Mouse (Mus musculus) adrenal gland, postnatal 36 days (tissue): ENCODE measurements around the gene Kat7. TPM values are rescaled to one million over a fixed set of nuclear protein-coding genes. Genes with fewer than 3 reads are reported as not detected.

Source experiments
- DNase-seq, 2 experiments: peaks; one replicate each; pipeline ENCODE4 v3.0.0; 2021; ENCODE audit warnings: mixed read lengths in 1 of 2
- long read RNA-seq, 2 experiments: library from polyadenylated mRNA; stranded (forward); transcript quantifications; one replicate each; pipeline ENCODE4 v2.0.0; 2021; ENCODE audit warnings: borderline sequencing depth in 2 of 2
- total RNA-seq, 2 experiments: library from RNA; stranded (reverse); gene quantifications; 2 replicates each; pipeline ENCODE4 v1.2.3; 2021

The Kat7 gene
- 10 to 100 TPM; 48.5 to 51.9 TPM for total RNA-seq
- long read RNA-seq, experiment 1, transcript Kat7-204 (14 exons, 3,470 nt): major isoform, 7 of 23 reads
- long read RNA-seq, experiment 1, transcript Kat7-205 (15 exons, 3,560 nt): major isoform, 7 of 23 reads
- long read RNA-seq, experiment 1, partial matches to known transcripts: 4 of 23 reads
- long read RNA-seq, experiment 1, other reads (novel, unspliced or antisense): 5 of 23 reads
- long read RNA-seq, experiment 2, transcript Kat7-205 (15 exons, 3,560 nt): major isoform, 5 of 6 reads
- long read RNA-seq, experiment 2, partial matches to known transcripts: 0 of 6 reads
- long read RNA-seq, experiment 2, other reads (novel, unspliced or antisense): 1 of 6 reads

DNA sequence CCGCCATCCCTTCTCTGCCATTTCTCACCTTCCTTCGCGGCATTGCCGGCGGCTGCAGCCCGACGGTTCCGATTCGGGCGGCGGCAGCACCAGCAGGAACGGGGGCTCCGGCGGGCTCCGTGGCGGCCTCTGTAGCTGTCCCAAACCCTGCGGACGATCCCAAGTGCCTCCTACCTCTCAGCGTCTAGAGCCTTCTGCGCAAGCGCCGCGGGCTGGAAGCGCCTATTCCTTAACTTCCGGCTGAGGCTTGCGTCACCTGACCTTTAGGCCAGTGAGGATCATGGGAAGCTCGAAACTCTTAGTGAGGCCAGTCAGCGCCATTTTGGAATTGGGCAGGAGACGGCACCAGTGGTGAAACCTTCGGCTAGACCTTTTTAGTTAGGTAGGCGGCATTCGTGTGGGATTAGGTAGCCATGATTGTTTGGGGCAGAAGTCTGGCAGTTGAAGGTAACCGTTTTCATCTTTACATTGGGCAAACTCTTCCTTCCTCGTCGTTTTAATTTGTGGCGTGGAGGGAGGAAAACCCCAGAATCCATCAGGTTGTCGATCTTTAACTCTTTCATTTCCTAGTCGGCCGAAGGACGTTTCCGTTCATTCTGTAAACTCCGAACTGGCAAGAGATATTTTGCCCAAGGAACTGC, at the start of gene Kat7:
Kat7 (minus strand) TSS at position 240 of the 641 bp plus-strand sequence.
- DNase-seq: peak; percentile 98

DNA sequence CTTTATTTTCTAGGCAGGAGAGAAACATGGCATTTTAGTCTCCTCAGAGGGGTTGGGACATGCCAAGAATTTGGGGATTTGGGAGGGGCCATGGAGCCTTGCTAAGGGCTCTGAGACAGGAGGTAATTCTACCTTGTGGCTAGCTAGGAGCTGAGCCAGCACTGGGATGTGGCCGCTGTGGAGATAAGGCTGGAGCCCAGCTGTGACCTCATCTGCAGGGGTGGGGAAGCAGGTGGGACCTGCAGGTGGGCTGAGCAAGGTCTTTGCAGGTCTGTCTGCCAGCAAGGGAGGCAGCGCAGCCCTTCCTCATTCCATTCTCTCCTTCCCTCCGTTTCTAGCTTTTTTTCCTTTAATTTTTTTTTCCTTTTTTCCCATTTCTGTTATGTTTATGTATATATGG, 48.2 kb upstream of the Kat7 start:
- DNase-seq: no peak

DNA sequence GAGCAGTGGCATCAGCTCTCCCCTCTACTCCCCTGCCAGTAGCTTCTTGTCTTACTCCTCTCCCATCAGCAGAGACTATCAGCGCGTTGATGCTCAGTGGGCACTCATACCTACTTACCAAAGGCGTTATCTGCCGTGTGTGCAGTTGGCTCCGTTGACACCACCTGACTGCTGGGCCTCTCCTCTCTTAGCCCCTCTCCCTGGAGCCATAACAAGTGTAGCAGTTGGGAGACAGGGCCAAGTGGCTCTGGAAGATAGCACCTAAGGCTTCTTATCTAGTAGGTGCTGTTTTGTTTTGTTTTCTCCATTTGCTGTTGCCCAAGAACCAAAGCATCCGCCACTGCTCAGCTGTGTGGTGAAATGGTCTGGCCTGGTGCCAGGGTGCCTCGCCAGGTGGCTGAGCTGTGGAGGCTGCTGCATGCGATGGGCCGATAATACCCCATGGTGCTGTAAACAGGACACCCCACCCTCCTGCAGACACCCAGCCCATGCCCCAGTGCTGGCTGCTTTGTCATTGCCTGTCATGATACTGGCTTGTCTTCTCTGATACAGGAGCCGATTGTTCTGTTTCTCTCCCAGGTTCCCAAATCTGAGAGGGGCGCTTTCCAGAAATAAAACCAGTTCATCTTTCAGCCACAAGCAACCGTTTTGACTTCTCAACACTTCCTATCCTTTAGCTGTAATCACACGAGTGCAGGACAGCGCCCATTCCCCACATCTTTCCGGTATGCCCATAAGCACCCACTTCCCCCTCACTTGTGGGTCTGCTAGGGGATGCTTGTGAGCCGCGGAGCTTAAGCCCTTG, 46.6 kb upstream of the Kat7 start:
- peak; percentile 30 to 72 for DNase-seq

DNA sequence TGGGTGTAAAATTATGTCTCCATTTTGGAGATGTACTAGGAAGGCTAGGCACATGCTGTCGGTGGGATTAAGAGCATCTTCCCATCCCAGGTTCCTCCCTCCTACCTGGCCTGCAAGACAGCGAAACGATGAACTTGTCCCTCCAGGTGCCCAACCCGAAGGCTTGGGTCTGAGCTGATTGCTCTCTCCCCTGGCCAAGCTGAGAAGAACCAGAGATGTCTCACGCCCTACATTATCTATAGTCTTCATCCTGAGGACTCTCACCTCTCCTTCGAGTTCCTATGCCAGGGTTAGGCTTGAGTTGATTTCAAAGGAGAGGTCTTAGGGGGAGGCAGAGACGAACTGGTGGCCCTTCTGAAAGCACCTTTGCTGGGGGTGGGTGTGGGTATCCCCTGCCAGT, 46.0 kb upstream of the Kat7 start:
- DNase-seq: no peak

DNA sequence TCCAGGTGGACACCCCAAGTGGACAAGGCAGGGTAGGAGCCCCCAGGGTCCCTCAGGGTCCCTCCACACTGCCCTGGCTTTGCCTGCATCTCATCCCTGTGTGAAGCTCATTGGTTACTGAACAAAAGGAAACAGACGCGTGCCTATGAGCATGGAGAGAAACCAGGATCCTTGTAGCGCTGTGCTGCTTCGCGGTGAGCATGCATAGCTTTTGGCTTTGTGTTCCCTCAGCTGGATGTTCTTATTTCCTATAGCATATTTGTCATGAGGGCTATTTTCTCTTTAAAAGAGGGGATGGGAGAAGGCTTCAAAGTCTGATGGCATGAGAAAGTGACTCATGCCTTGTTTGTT, 45.6 kb upstream of the Kat7 start:
- DNase-seq: no peak

DNA sequence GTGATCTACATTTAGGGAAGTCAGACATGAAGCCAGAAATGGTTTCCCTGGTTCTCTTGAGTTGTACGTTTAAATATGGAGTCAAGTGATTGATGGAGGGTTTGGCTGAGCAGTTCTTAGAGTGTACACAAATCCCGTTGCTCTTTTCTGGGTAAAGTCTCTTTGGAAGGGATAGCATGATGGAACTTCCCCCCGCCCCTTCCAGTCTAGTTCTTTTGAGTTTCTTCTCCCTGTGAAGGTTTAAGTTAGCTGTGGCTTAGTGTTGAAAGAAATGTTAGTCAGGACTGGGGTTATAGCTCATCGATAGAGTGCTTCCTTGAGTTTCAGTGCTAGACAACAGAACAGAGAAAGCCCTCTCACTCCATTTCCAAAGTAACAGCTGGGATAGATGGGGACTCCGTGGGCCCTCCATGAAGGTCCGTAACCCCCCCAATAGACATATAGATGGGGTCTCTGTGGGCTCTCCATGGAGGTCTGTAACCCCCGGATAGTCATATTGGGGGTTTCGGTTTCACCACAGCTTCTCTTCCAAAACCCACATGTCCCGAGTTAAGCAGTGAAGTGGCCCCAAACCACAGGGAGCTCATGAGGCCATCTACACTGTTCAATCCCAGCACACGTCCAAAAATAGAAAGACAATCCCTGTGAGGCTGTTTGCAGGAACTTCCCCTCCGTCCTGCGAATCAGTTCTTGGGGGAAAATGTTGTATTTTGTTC, 45.1 kb upstream of the Kat7 start:
- no peak for DNase-seq

DNA sequence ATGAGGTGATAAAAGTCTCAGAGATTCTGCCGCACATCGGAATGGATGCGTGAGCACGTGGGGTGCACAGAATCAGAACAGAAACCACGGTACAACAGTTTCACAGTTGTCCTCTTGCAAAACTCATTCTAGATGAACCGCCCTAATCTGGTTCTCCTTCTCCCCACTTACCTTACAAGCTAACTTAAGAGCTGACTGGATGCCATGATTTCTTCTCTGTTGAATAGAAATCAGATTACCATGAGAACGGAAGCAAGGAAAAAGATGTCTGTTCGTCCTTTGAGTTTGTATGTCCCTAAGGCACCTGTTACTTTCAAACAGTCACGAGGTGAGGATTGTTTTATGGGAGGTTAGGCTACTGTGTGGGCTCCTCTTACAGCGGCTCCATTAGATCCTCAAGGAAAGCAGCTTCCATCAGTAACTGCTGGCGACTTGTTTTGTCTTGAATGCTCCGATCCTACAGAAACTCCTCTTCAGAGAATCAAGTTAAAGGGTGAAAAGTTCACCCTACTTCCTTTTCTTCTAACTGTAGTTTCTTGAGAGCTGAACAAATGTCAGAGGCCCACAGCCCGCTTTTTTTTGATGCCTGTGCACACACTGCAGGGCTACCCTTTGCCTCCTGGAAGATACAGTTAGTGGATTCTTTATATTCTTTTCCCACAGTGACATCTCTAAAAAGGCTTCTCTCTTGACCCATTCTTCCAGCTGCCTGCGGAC, 44.3 kb upstream of the Kat7 start:
- no peak for DNase-seq

DNA sequence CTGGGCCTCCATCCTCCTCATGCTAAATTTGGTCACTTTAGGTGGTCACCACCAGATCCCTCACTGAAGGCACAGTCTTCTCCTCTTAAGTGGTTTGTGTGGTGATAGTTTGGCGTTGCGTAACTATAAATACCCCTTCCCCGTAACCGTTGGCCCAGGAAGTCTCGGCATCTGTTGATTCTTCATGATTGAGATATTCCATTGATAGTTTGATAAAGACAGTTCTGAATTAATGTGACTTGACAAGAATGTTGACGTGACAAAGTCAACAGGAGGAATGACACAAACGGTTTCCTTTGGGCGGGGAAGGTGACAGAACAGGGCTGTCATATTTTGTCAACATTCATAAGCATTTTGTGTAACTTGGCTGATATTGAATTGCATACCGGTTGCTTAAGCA, 43.2 kb upstream of the Kat7 start:
- no peak for DNase-seq

DNA sequence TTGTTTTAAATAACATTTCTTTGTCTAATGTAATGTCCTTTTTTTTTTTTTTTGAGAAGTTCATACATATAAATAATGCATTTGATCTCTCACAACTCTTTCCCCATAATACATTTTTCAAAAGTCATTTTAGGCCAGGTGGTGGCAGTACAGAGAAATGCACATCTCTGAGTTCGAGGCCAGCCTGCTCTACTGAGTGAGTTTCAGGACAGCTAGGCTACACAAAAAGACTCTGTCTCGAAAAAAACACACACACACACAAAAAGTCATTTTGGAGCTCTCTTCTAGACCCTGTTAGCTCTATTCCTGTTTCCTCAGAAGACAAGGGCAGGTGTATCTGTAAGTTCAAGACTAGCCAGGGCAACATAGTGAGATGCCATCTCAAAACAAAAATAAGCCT, 42.6 kb upstream of the Kat7 start:
- DNase-seq: no peak

DNA sequence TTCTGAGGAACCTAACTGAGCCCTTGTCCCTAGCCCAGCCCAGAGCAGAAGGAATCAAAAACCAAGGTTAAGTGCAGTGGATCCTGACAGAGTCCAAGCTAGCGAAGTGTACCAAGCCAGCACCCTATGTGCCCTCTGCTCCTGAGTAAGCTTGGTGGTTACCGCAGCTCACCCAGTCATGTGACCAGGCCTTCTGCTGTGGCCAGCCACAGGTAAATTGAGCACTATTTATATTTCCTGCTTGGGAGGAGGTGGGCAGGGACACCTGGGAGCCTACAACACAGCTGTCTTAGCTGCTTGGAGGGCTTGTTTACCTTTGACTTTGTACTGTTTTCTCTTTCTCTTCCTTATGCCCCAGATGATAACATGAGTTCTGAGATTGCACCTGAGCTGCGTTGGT, 40.9 kb upstream of the Kat7 start:
- no peak for DNase-seq

DNA sequence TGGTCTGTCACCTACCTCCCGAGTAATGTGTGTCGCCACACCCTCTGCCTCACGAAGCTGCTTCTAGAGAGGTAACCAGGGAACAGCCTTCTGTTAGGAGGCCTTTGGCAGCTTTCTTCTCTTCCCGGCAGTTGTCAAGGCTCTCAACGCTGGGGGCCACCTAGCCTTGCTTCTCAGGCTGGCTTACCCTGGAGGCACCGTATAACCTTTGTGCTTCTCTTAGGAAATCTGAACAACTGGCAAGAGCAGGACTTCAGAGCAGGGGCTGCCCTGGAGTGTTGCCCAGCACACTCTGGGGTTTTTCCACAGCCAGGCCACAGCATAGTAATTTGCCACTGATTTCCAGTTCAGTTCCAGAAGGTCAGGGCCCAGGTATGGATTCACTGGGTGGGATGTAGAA, 40.2 kb upstream of the Kat7 start:
- peak; percentile 38 to 69 for DNase-seq

DNA sequence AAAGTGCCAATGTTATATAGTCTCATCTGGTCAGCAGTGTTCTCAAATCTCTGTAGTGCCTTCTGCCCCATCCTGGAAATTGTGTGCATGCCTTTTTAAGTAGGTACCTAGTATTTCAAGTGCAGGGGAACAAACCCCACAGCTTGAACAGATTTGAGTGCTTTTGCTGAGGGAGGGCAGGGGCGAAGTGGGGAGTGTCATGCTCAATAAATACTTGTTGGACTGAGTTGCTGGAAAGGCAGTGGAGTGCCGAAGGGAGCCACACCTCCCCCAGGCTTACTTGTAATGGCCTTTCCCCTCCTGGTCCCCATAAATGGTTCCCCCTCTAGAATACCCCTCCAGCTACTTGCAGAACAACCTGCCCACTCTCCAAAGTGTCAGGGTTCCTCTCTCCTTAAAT, 34.1 kb upstream of the Kat7 start:
- DNase-seq: no peak

DNA sequence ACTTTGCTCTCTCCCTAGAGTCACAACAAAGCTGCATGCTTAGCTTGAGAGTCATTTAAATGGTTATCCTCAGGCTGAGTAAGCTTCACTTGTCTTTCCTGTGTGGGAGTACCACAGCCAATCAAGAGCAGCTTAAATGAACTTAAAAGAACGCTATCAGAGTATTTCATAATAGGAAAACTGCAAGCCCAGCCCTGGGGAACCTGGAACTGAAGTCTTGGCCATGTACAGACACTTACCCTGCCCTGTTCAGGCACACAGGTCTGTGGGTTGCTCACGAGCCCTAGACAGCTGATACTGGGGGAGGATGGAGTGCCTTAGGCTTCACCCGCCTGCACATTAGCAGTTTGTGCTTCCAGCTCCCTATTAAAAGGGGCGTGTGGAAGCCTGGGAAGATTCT, 33.1 kb upstream of the Kat7 start:
- no peak for DNase-seq

DNA sequence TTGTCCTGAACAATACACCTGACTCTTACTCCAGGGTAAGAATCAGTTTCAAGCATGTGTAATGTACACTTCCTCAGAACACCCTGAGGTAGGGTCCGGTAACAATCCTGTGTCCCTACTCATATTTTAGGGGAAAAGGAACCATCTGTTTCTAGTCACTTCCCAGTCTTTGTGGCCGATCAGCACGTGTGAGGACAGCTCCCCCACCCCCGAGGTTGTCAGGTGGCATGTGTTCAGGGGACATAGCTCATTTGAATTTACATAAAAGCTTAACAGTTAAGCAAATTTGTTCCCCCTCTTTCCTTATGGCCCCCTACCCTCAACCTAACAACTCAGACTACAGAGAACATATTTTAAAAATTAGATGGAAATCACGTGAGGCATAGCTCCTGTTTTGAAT, 30.6 kb upstream of the Kat7 start:
- no peak for DNase-seq

DNA sequence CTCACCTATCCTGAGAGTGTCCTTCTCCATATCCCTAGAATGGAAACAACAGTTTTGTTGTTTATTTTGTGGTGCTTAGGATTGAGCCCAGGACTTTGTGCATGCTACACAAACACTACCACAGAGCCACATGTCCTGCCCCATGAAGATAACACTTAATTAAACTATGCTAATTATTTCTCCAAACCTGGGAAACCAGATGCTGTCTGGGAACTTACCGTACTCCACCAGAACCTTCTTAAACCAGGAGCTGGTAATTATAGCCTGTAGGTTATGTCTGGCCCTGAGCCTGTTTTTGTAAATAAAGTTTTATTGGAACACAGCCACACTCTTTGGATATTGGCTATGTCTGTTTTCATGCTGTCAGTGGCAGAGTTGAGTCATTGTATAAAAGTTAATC, 30.2 kb upstream of the Kat7 start:
- DNase-seq: no peak

DNA sequence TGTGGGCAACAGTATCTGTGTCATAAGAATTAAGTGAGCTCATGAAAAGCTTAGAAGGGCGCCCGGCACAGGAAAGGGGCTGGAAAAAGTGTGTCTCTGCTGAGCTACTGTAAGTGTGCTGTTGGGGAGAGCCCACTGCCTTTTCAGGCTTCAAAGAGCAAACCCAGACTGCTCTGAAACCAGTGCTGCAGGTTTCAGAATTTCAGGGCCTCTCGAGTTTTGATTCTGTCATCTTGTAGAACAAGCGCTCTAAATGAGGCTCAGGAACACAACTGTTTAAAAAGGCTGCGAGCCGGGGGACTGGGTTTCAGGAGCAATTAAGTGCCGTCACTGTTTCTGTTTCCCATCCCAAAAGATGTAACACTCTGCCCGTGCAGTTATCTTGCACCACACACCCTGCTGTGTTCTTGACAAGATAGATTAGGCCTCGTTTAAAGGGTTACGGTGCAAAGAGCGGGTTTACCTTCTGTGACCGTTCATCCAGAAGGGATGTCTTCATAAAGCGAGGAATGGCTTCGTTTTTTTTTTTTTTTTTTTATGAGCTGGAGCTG, 29.5 kb upstream of the Kat7 start:
- no peak for DNase-seq

DNA sequence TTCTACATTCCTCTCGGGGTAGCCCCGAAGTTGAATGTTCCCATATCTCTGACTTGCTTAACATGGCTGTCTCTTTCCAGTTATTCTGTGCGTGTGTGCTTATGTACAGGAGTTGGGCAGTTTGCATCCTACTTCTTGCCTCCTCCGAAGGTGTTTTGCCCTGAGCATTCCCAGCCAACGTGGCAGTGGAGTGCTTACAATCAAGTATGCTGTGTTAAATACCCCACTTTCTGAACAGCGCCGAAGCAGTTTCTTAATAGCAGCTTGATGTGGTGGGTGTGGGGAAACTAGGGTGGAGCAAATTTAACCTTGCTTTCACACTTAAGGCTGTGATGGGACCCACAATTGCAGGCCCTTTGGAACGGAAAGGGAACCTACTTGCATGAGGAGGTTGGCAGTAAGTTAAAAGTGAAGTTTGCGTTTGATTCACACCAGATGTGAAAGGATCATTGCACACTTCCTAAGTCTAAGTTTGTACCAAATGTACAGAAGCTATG, 27.8 kb upstream of the Kat7 start:
- no peak for DNase-seq

DNA sequence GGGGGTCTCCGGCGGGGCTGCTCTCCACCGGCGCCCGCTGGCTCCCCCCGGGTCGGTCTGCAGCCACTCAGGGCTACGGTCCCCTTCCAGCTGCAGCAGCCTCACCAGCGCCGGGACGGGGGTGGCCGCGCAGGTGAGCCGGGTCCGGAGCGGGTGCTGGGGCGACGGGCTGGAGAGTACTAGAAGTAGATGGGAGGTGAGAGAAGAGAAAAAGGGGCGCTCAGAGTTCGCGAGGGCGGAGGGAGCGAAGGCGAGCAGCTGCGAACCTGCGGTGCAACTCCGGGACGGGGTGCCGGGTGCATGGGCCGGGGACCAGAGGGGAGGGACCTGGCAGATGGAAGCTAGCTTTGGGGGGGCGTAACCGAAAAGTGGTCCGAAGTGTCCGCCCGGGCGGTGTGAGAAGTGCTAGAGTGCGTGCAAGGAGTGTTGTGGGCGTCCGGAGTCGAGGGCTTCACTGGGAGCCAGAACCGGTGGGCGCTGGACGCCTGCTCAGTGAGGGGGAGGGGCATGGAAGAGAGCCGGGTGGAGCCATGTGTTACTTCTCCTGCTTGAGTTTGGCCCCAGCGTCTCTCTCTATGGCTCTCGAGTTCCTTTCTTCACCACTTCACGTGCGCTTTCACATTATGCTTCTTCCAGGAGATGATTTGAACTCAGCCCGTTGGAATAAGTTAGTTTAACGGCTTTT, 27.2 kb upstream of the Kat7 start:
- peak; percentile 57 to 77 for DNase-seq

DNA sequence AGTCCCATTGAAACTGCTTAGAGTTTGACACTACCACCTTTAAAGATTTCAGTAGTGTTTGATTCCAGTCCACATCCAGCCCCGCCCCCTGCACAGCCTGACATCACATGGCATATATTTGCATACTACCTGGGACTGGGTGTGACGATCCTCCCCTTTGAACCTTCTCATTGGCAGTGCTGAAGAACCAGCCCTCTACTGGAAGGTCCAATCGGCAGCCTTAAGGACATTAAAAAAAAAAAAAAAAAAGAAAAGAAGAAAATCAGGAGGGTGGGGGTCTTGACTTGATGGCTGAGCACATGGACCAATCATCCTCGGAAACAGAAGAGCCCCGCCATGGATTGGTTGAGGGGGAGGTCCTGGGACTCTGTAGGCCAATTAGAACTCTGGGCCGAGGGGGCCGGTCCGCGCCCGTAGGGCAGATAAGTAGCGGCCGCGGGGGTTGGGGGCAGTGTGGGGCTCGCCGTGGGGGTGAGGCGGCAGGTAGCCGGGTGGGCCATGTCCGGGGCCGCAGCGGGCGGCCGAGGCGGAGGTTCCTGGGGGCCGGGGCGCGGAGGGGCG, 26.6 kb upstream of the Kat7 start, which contains the start of gene Fam117a:
Fam117a (plus strand) TSS at position 451 of the 561 bp plus-strand sequence.
- DNase-seq: peak; percentile 87 to 91

DNA sequence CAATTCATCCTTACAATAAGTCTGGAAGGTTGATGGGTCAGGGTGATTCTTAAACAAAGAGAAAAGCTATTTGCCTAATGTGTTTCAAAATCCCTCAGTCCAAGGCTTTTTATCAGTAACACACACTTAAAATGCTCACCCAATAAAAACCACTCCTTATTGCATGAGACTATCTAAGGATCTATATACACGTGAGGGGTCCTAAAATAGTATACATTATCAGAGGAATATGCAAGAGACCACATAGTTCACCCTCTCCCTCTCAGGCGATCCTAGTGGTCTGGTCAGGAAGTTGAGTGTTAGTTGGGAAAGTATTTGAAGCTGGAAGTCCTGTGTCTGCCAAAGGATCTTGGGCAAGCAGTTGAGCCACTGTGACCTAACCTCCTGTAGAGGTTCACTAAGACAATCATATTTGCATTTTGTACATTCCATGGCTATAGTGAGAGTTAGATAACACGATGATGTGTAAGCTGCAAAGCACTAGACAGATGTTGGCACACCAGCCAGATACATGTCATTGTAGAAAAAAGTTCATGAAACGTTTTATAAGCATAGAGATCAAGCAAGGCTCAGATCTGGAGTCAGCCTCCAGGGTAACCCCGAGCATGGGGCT, 24.5 kb upstream of the Kat7 start:
- no peak for DNase-seq
